Mouse (Mus musculus) layer of hippocampus, adult 9-10 months (tissue): Measurements from ENCODE around the gene Rnf216.

Experiments used
- DNase-seq: peaks from one replicate; pipeline ENCODE4 v3.0.0; 2022; ENCODE audit warnings: low spot score

Gene Rnf216

DNA sequence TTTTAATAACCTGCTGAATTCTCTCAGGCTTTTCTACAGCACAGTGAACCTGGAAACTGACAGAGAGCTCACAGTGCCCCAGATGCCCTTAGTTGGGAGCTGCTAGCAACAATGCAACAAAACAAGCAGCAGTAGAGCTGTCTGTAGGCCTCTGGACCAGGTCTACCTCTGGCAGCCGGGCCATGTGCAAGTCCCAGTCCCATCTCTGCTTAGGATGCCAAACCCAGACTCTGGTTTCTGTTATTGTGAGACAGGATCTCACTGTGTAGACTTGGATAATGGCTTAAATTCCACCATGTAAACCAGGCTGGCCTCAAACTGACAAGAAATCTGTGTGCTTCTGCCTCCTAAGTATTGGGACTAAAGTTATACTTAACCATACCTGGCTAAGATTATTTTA lies 11.2 kb downstream of the Rnf216 start:
- DNase-seq, result no peak

DNA sequence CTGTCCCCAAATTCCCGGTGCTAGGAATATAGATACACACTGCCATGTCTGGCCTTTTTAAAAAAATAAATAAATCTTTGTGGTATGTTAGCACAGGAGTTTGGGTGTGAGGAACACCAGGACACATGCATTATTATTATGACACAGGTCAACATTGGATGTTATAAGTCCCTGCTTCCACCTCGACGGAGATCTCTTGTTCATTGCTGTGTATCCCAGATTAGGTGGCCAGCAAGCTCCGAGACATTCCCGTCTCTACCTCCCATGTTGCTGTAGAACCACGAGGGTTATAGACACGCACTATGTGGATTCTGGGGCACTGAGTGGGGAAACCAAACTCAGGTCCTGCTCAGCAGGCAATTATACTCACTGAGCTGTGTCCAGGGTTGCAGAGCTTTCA lies 17.5 kb downstream of the Rnf216 start:
- DNase-seq, result no peak

DNA sequence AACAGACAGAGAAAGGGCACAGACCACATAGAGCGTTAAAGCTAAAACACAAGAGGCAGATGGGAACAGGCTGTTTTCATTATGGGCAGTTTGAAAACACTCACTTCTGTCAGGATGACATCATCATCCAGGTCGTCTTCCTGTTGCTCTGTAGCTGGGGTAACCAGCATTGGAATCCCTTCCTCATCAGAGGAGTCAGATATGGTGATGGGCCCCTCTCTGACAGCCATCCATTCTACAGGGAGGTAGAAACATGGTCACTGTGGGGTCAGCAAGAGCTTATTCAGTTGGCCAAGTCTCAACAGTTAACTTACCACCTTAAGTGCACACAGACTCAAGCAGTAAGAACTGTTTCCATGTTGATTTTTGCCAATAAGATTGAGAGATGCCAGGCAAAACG lies 19.9 kb downstream of the Rnf216 start:
- no peak for DNase-seq

DNA sequence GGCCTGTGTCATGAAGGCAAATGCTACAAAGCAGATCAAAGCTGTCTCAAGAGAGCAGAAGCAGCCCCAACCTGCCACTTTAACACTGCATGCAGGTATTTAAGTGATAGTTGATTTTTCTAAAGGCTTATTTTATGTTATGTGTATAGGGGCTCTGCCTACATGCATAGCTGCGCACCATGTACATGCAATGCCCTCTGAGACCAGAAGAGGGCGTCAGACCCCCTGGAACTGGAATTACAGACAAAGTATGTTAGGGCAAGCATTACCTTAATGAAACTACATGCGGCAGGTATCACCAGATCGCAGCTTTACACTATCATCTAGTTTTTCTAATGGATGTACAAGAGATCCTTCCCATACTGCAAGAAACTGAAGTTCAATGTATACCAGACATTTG lies 27.9 kb downstream of the Rnf216 start:
- no peak for DNase-seq

DNA sequence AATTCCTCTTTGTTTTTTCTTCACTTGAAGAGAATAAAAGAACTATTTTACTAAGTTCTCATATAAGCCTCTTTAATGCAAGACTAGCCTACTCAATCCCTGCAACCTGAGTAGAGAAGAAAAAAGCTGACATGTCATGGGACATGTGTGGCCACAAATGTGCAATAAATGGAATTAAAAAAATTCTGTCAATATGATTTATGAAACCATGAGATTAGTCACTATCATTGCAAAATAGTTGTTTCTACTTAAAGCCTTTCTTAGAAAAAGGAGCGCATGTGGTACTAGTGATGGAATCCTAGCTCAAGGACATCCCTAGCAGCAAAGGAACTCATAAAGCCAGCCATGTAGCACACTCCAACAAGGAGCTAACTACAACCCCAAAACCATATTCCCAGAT lies 33.0 kb downstream of the Rnf216 start:
- DNase-seq, result no peak

DNA sequence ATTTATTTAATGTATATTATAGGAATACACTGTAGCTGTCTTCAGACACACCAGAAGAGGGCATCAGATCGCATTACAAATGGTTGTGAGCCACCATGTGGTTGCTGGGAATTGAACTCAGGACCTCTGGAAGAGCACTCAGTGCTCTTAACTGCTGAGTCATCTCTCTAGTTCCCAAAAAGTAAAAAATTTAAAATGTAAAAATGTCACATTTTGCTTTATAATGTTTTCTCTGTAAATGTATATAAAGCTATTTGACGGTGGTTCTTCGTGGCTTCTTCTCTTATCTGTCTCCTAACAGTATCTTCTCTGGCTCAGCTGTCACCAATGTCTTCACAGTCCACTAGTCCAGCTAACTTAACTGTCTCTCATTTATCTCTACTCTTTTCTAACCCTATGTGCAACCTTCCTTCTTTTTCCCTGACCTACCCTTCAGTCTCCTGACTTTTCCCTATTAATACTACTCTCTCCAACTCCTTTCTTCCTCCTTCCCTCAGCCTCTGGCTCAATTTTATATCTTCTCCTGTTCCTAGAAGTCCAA lies 36.1 kb downstream of the Rnf216 start:
- DNase-seq, result no peak

DNA sequence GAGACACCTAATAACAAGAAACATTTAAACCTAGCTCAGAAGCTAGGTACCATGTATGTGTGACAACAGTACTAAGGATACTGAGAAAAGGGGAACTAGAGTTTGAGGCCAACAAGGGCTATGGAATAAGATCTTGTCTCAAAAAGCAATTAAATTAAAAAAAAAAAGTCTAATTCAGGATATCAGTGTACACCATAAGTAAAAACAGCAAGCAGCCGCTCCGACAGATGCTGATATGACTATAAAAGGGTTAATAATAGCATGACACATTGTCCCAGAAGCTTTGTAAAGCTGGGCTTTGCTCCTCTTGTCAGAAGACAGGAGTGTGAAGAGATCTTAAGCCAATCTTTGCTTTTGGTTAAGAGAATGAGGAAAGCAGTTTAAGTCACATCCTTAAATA lies 36.8 kb downstream of the Rnf216 start:
- DNase-seq, result no peak

DNA sequence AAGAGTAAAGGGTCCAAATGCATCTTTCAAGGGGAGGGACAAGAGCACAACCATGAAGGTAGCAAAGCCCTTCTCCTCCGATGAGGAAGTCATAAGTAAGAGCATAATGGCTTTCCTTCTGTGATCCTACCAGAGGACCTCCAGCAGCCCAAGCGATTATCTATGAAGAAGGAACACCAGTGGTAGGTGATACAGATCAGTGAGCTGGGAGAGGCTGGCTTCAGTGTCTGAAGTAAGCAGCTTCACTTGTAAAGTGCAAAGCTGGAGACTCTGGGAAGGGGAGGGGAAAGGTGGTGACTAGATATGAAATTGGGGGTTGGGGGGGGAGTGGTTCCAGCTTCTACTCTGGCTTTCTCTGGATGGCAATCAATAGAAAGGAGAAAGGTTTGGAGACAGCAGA lies 43.7 kb downstream of the Rnf216 start:
- no peak for DNase-seq

DNA sequence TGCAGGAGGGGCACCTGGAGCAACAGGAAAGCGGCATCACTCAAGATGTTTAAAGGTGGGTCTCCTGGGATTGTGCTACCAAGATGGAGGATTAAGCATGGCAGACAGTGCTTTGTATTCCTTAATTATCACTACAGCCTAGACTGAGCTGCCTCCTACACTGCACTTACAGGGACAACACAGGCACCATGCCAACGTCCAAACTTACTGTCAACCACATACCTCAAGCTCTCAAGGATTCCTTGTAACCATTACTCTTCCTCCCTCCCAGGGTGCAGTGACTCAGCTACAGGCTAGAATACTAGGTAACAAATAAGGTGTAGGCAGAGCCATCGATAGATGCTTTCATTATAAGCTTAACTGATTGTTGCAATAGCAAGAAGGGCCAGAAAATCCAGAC lies 44.4 kb downstream of the Rnf216 start:
- no peak for DNase-seq

DNA sequence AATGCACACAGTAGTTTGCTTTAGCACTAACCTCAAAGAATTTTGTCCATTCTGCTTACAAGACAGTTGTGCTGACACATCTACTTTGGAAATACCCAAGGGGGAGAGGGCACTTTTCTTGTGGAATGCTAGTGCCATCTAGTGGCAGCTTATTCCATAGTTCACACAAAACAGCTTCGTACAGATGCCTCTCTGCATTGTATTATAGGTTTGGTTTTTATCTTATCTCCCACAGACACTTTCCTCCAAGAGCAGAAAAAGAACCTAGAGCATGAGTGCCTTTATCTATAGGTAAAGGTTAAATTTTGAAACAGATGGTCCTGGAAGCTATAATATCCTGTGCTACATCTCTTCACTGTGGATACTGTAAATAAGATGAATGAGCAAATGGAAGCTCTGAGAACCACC lies 46.2 kb downstream of the Rnf216 start:
- peak; percentile 91 for DNase-seq

DNA sequence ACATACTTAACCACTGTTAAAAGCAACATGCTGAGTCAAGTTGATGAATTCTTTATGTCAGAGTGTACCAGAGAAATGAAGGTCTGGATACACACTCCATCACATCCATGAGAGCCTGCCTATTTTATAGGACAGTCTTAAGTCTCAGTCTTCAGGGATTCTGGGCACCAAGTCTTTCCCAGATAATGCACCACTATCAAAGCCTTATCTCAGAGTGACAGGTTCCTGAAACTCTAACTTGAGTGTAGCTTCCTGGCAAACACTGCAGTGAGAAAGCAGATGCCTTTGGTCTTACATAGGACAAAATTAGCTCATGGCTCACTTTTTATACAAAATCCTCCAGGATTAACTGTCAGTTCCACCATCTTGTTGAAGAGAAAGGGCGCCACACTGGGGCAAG lies 46.7 kb downstream of the Rnf216 start:
- DNase-seq, result no peak

DNA sequence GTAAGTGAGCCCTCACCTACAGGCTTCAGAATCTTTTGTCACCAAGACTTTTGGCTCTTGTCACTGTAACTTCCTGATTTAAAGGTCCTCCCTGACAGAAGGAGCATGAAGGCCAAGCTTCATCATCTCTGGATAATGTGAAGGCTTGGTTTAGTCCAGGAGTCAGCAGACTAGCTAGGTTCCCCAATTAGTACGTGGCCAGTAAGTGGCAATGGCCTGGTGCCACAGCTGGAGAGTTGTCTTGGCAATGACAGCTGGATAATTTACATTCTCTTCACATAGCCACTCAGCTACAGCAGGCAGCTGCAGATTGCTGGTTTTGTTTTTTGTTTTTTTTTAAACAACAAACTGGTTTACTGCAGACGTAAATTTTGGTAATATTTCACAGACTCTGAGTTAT lies 47.6 kb downstream of the Rnf216 start:
- DNase-seq, result no peak

DNA sequence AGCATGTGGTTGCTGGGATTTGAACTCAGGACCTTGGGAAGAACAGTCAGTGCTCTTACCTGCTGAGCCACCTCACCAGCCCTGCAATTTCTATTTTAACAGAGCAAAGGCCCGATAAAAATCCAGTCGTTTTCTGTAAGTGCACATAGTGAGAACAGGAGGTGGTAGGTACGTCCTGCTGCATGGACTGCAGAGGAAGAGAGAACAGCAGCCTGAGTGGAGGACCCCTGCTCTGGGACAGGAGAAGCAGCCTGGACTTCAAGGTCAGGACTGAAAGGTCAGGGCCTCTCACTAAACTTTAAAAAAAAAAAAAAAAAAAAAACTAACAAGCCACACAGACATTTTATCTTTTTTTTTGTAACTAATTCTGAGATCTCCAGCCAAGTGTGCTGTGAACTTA lies 50.5 kb downstream of the Rnf216 start:
- DNase-seq, result no peak

DNA sequence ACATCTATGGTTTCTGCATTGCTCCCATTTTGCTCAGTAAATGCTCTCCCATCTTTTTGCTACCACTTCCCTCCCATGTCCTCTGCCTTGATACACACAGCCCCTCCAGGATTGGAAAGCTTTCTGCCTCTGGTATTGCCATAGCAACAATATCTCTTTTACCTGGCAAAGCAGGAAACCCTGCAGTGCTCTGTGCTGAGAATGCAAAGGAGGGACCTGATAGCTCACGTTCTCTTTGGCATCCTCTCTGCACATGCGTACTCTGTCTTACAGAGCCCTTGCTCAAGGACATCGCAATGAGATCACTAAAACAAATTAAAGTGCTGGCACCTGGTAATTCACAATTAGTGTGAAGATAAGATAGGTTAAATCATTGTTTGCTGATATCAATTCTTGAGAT lies 51.3 kb downstream of the Rnf216 start:
- DNase-seq, result no peak

DNA sequence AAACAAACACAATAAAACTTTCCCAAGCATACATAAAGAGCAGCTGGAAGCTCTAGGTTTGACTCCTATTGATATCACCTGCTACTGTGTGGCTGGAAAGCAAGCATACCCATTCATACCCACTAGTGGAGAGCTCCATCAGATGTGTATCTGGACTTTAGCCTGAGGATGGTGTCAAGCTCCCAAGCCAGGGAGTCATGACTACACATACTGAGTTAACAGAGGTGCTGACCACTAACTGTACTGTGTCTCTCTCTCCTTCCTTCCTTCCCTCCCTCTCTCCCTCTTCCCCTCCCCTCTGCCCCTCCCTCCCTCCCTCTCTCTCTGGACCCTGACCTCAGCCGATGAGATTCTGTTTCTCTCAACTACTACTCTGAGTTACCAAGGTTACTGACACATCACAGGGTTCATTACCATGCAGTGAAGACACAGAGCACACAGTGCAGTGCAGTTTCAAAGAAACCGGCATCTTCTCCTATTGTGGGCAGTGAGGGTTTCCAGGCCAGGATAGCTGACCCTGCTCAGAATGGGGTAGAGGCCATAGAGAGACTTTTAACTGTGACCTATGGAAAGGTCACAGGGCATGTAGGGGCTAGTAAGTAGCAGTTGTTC lies 51.9 kb downstream of the Rnf216 start:
- no peak for DNase-seq

DNA sequence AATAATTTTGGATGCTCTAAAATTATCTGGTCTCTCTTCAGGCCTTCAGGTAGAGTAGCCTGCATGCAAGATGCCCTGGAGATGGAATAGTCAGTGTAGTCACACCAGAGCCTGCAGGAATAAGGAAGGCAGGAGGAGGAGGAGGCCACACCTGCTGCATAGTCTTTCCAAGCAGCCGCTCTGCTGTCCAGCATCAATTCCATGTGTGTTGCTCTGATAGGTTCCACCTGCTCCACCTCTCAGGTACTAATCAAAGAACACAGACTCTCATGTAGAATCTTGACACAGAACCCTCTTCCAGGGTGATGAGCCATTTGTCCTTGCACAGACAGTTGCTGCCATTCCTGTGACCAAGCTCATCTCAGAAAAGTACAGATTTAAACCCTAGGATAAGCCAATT lies 52.8 kb downstream of the Rnf216 start:
- no peak for DNase-seq

DNA sequence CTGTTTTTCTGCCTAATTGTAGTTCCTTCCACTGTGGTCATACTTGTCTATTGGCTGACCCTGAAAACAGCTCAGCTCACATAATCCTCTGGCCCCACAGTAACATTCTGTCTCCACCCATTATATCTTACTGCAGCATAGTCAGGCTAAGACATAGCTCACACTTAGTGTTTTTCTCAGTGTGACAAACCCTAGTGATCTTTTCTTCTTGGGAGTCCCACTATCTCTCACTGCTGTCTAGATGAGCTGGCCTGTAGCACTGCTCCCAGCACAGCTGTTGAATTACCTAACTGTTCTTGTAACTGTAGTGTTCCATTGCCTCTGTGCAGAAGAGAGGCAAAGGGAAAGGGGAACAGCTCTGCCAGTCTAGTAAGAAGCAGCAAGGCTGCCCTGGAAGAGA lies 53.6 kb downstream of the Rnf216 start:
- no peak for DNase-seq

DNA sequence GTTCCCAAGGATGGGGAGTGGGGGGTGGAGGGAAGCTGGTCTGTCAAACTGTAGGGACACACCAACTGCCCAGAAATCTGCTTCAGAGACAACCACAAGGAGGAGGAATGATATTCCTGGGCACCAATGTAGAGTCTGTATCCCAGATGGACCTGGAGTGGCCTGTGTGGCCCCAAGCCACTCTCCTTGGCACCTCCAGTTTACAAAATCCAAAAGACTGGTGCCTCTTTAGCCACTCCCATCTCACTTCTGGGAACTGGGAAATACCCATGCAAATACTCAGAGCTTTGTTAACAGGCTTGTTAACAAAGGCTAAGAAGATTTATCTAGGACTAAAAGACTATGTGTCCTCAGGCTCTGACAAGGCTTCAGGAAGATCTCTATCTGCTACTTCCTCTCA lies 54.1 kb downstream of the Rnf216 start:
- no peak for DNase-seq

DNA sequence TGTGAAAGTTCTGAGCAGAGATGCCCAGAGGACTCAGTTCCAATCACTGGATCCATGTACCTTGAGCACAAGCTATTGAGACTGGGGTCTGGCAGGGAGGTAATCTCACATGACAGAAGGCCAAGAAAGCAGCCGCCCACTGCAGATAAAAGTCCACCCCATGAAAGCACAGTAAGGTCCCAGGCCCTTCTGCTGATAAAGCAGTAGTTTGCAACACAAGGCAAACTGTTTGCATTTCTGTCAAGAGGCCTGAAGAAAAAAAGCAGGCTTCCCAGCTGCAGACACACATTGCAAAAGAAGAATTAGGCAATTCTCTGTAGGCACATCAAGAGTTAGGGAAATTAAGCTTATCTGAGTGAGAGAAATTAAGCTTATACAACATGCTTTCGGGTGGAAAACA lies 54.6 kb downstream of the Rnf216 start:
- DNase-seq, result no peak

DNA sequence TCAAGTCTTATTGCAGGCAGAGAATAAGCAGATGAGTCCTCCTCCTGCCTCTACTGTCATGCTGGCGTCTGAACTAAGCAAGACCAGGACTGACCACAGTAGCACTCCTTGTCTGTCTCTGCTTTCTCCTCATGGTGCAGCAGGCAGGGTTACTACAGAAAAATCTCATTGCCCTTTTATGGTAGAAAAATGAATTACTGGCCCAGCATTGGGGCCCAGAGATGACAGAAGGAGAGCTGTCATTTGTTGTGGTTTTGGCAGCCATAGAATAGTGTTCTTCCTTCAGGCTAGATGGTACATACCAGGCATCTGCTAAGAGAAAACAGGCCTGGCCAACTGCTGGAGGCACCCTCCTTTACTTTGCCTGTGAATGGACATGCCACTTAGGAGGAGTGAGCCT lies 55.0 kb downstream of the Rnf216 start:
- DNase-seq, result no peak

DNA sequence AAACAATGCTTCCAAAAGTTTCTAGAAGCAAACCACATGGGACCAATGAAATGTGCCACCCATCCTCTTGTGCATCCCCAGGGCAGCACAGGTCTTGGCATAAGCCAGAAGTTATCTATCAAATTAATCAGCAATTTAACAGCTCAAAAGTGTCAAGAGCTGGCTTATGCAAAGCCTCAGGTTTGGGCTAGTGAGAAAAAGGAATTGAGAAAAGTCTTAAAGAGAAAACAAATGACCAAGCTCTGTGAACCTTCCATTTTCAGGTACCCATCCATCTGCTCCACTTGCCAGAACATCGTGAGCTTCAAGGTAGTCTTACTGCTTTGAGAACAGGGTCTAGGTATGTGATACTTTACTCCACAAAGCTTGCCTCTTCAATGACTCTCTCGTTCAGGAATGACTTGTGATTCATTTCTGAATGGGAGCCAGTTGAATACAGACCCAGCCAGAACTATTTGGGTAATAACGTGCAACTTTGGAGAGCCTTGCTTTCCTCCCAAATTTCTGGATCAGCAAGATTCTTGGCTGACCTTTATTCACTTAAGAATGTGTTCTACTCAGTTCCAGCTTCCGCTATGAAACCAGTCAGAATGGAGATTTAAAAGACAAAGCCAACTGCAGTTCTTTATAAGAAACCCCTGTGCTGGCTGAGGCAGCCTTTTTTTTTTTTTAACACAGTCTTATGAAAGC lies 56.5 kb downstream of the Rnf216 start:
- no peak for DNase-seq

DNA sequence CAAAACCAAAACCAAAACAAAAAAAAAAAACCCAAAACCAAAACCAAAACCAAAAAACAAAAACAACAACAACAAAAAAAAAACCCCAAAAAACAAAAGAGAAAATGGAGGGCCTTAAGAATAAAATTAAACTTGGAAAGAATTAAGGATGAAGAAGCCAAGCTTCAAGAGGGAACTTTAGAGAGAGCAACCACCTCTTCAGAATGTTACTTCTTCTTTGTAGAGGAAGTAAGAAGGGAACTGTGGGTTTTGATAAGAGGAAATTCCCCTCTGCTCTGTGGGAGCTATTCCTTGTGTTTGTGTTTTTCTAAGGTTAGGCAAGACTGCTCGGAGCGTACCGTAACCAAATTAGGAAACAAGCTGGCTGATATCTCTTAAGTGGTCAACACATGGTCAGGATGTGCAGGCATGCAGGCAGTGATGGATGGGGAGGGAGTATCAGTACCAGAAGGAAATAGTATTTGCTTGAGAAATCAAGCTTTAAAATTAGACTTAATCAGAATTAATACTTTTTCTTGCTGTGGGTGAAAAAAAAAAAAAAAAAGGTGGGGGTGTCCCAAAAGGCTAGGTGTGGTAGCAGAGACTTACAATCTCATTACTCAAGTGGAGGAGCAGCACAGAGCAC lies 57.2 kb downstream of the Rnf216 start:
- no peak for DNase-seq

DNA sequence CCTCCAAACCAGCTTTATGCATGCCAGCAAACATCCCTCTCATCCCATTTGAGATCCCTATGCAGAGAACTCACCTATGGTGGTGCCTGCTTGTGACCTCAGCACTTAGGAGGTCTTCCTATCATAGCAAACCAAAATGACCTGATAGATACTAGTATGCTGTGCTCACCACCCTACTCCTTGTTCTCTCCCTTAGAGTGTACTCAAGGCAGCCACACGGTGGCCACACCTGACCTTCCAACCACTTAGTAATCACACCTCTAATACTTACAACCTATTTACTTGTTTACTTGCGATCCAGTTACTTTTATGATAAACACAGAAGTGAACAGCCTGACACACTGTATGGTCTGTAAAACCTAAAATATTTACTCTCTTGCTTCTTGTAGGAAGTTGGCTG lies 58.1 kb downstream of the Rnf216 start:
- DNase-seq, result no peak
